Mouse (Mus musculus) intestine, embryonic 14.5 days (tissue): Measurements from ENCODE around the gene Ano10. TPM values are rescaled to one million over a fixed set of nuclear protein-coding genes. Genes with fewer than 3 reads are reported as not detected.

Experiments used
- ATAC-seq: fragments of 200-750 bp; cut with Nextera tagmentation; replicated peaks from 2 replicates; pipeline ENCODE4 v1.8.0; 2017; ENCODE audit warnings: low read depth, moderate number of reproducible peaks, moderate TSS enrichment, moderate library complexity; ENCODE audit not compliant: low FRiP score, low TSS enrichment
- DNase-seq: peaks from one replicate; pipeline ENCODE4 v3.0.0-alpha.2; 2018; ENCODE audit warnings: low spot score
- H3K27ac ChIP-seq: fragments of 300-500 bp; sonication (generic); 2 replicates; pipeline ENCODE4 v1.5.1; 2014; ENCODE audit warnings: low read depth, mild to moderate bottlenecking, control low read depth
- H3K27me3 ChIP-seq: fragments of 300-500 bp; sonication (generic); replicated peaks from 2 replicates; pipeline ENCODE4 v1.6.1; 2014; ENCODE audit warnings: low read length, control low read depth; ENCODE audit not compliant: control insufficient read depth, insufficient read depth
- H3K36me3 ChIP-seq: fragments of 300-500 bp; sonication (generic); 2 replicates; pipeline ENCODE4 v1.6.1; 2014; ENCODE audit warnings: low read length, control low read depth; ENCODE audit not compliant: control insufficient read depth, insufficient read depth
- H3K4me1 ChIP-seq: fragments of 300-500 bp; sonication (generic); replicated peaks from 2 replicates; pipeline ENCODE4 v1.6.1; 2014; ENCODE audit warnings: low read length, control low read depth, mixed read lengths; ENCODE audit not compliant: control insufficient read depth, insufficient read depth
- H3K4me2 ChIP-seq: fragments of 300-500 bp; sonication (generic); 2 replicates; pipeline ENCODE4 v1.6.1; 2014; ENCODE audit warnings: low read length
- H3K4me3 ChIP-seq: fragments of 300-500 bp; sonication (generic); 2 replicates; pipeline ENCODE4 v1.5.1; 2014; ENCODE audit warnings: low read depth, low read length, control low read depth, mixed read lengths
- H3K9ac ChIP-seq: fragments of 300-500 bp; sonication (generic); 2 replicates; pipeline ENCODE4 v1.6.1; 2014; ENCODE audit warnings: mild to moderate bottlenecking, low read length
- H3K9me3 ChIP-seq: fragments of 300-500 bp; sonication (generic); 2 replicates; pipeline ENCODE4 v1.6.1; 2016; ENCODE audit warnings: low read length, control low read depth; ENCODE audit not compliant: control insufficient read depth
- WGBS: fragments of 180-500 bp; shearing (Covaris S2); extraction: QIAGEN DNeasy Blood & Tissue Kit; methylation state at CpG from one replicate; pipeline ENCODE4 v1.1.7; 2014; 5-methylcytosine and 5-hydroxymethylcytosine counted together
- polyA plus RNA-seq: library from polyadenylated mRNA; unstranded; fragments of >200 nt; fragmentation: Nextera tagmentation; extraction: Ambion mirVana; gene quantifications from 2 replicates; pipeline ENCODE4 v1.2.1, GENCODE M21; 2014

The Ano10 gene
- polyA plus RNA-seq, 1 experiment from 2014 or later = 41.6 TPM

DNA sequence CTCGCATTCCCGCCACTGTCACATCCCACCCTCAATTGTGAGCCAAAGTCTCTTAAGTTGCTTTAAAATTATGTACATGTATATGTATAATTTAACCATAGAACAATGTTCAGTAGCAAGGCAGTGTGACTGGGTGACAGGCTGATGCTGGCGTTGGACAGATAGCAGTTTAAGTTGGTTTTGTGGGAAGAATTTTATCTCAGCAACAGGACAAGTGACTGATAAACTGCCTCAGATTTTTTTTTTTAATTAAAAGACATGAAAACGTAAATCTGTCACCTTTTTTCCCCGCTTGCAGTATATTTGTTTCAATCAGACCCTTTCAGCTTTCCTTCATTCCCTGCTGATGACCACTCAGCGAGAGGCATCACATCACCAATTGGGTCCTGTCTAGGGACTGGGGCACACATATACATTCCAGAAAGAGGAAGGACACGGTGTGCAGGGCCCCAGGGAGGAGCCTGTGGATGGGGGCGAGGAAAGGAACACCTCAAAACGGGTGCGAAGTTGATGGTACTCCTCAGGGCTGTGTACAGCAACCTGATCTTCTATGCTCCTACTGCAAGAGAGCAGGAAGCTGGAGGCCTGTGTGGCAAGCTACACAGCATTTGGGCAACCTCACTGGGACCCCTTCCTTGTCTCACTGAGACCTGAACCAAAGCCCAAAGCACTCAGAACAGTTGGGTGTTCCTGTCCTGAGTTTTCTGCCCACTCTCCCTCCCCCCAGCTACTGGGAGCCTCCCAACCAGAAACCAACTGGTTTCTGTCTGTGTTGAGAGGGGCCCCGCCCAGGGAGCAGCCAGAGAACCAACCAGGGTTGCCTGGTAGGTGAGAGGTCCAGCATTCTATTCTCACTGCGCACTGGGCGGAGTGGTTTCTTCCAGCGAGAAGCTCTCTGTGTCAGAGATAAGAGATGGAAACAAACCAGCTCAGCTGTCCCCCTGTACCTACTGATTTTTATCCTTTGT, 15.1 kb upstream of the Ano10 start:
- Histone ChIP-seq H3K27ac (no peak overlapping the region), H3K4me2 (no peak overlapping the region), H3K36me3 (no peaks in the 10 kb centered on the region), H3K27me3 (no peaks in the 10 kb centered on the region), H3K9ac (no peak overlapping the region), H3K9me3 (no peaks in the 10 kb centered on the region), H3K4me3 (no peak overlapping the region), H3K4me1 (0 out of 2 replicates have a peak, but pooled peaks cover 4% of the 10 kb centered on the region)
- DNase-seq = no peak
- 64% methylated on average over 14 of the region's 14 CpGs for WGBS
- 0 out of 2 replicates have a peak, but pooled peaks have one; percentile 32 for ATAC-seq

DNA sequence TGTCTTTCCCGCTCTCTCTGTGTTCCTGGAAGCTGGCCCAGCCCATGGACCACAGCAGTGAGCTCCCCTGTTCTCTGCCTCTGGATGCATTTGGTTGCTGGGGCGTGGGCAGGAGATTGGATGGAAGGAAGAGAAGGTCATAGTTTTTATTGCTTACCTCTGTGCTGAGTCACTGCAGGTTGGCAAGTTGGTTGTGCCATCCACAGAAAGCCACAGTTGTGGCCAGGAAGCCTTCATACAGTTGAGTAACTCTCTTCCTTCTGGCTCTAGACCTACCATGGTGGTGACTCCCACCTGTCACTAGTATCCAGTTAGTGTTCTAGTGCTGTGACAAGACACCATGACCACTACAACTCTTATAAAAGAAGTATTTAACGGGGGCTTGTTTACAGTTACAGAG, 11.1 kb upstream of the Ano10 start:
- Histone ChIP-seq H3K27ac (no peak overlapping the region), H3K4me3 (no peak overlapping the region), H3K9me3 (no peaks in the 10 kb centered on the region), H3K4me2 (no peak overlapping the region), H3K9ac (no peak overlapping the region), H3K27me3 (no peaks in the 10 kb centered on the region), H3K4me1 (0 out of 2 replicates have a peak, but pooled peaks cover 4% of the 10 kb centered on the region), H3K36me3 (no peaks in the 10 kb centered on the region)
- ATAC-seq = no peak
- DNase-seq = no peak
- WGBS = 88% methylated on average over 3 of the region's 3 CpGs

- peaks cover 7% of the 10 kb centered on the region; the same call in 1 of the 2 replicates for H3K4me1 ChIP-seq
- no peak for ATAC-seq
- no peaks in the 10 kb centered on the region for H3K9me3 ChIP-seq
- no peaks in the 10 kb centered on the region for H3K27me3 ChIP-seq
- H3K4me3 ChIP-seq = no peak overlapping the region
- no peak overlapping the region for H3K9ac ChIP-seq
- H3K4me2 ChIP-seq = no peak overlapping the region
- no peak for DNase-seq
- WGBS = 84% methylated on average over 5 of the region's 5 CpGs
- no peak overlapping the region for H3K27ac ChIP-seq
- H3K36me3 ChIP-seq = no peaks in the 10 kb centered on the region
Observed at GRCm38 (mm10) chr9:122296169-122296568, 1.9 kb upstream of the Ano10 start.

GRCm38 (mm10) chr9:122295396-122295795, 1.2 kb upstream of the Ano10 start:
- H3K4me3 ChIP-seq = no peak overlapping the region
- no peak for ATAC-seq
- H3K4me2 ChIP-seq = no peak overlapping the region
- no peak overlapping the region for H3K9ac ChIP-seq
- H3K4me1 ChIP-seq = peaks cover 7% of the 10 kb centered on the region; the same call in 1 of the 2 replicates
- H3K27me3 ChIP-seq = no peaks in the 10 kb centered on the region
- H3K27ac ChIP-seq = no peak overlapping the region
- no peaks in the 10 kb centered on the region for H3K36me3 ChIP-seq
- no peak for DNase-seq
- no peaks in the 10 kb centered on the region for H3K9me3 ChIP-seq

DNA sequence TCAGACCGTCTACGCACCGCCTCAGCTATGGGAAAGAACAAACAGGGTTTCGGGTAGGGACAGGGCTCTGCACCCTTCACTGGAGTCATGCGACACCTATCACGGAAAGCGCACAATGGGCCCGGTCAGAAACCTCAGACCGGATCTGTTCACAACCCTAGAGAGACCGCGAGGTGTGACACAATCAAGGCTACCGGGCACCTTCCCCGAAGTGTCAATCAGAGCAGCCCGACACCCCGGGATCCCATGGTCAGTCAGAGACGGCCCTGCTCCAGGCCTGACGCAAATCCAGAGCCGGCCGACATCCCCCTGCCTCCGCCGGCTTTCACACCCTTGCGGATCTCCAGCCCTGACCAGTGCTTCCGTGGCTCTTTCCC, 370 bp downstream of the Ano10 start:
- peak overlapping the region; percentile 80 for H3K4me3 ChIP-seq
- peaks cover 7% of the 10 kb centered on the region; the same call in 1 of the 2 replicates for H3K4me1 ChIP-seq
- DNase-seq (no peak), ATAC-seq (peak; percentile 70; the same call in 1 of the 2 replicates)
- H3K27ac ChIP-seq = peak overlapping the region; percentile 51
- H3K9ac ChIP-seq = peak overlapping the region; percentile 81
- H3K4me2 ChIP-seq = peak overlapping the region; percentile 65
- no peaks in the 10 kb centered on the region for H3K9me3 ChIP-seq
- under 1% methylated on average over 23 of the region's 23 CpGs for WGBS
- no peaks in the 10 kb centered on the region for H3K36me3 ChIP-seq
- no peaks in the 10 kb centered on the region for H3K27me3 ChIP-seq

GRCm38 (mm10) chr9:122290192-122290591, 4.0 kb downstream of the Ano10 start:
- no peak overlapping the region for H3K27ac ChIP-seq
- H3K9me3 ChIP-seq = no peaks in the 10 kb centered on the region
- no peak overlapping the region for H3K9ac ChIP-seq
- no peak overlapping the region for H3K4me2 ChIP-seq
- H3K4me3 ChIP-seq = no peak overlapping the region
- H3K36me3 ChIP-seq = no peaks in the 10 kb centered on the region
- no peak for DNase-seq
- WGBS = 79% methylated on average over 2 of the region's 2 CpGs
- ATAC-seq = no peak
- peaks cover 16% of the 10 kb centered on the region for H3K4me1 ChIP-seq
- H3K27me3 ChIP-seq = no peaks in the 10 kb centered on the region

GRCm38 (mm10) chr9:122288416-122288815, 5.8 kb downstream of the Ano10 start:
- Histone ChIP-seq H3K27me3 (no peaks in the 10 kb centered on the region), H3K4me1 (peaks cover 21% of the 10 kb centered on the region), H3K4me3 (no peak overlapping the region), H3K36me3 (no peaks in the 10 kb centered on the region), H3K9me3 (no peaks in the 10 kb centered on the region), H3K27ac (no peak overlapping the region), H3K4me2 (no peak overlapping the region), H3K9ac (no peak overlapping the region)
- WGBS = 45% methylated on average over 3 of the region's 3 CpGs
- no peak for ATAC-seq
- no peak for DNase-seq

- ATAC-seq = no peak
- no peaks in the 10 kb centered on the region for H3K36me3 ChIP-seq
- WGBS = 82% methylated on average over 3 of the region's 3 CpGs
Observed at GRCm38 (mm10) chr9:122287526-122287925, 6.7 kb downstream of the Ano10 start.

More at GRCm38 (mm10) chr9:122287526-122287925, 6.7 kb downstream of the Ano10 start:
- no peak for DNase-seq
- Histone ChIP-seq H3K4me3 (no peak overlapping the region), H3K4me1 (peaks cover 15% of the 10 kb centered on the region), H3K4me2 (no peak overlapping the region), H3K9me3 (no peaks in the 10 kb centered on the region), H3K27me3 (no peaks in the 10 kb centered on the region), H3K27ac (no peak overlapping the region), H3K9ac (no peak overlapping the region)
